Mouse (Mus musculus): ENCODE results near the gene Liph.
A peak's percentile ranks its signal among the peaks of the same experiment; 100 is the strongest.
"Not testable (repeated sequence)": the region's sequence is repeated elsewhere in the genome, so short reads cannot be mapped to it uniquely, and the experiment has no call there.

The Liph gene

GRCm38 (mm10) chr16:21995304-21995703 lies at the start of gene Liph:
Gene Liph (minus strand): TSS chr16:21995663.
- no peak for DNase-seq (ENCODE audit: low spot score in 2 of 2)

GRCm38 (mm10) chr16:22043830-22044229 lies 48.4 kb upstream of the Liph start:
- no peak for DNase-seq (ENCODE audit: low spot score in 2 of 2)

GRCm38 (mm10) chr16:22039978-22040377 lies 44.5 kb upstream of the Liph start:
- no peak for DNase-seq (ENCODE audit: low spot score in 2 of 2)

- no peak for DNase-seq (ENCODE audit: low spot score in 2 of 2)
Measured at GRCm38 (mm10) chr16:22038554-22038953, 43.1 kb upstream of the Liph start.

- DNase-seq (ENCODE audit: low spot score in 2 of 2), result no peak
Measured at GRCm38 (mm10) chr16:22027474-22027873, 32.0 kb upstream of the Liph start.

- no peak for DNase-seq (ENCODE audit: low spot score in 2 of 2)
Measured at GRCm38 (mm10) chr16:22022122-22022521, 26.7 kb upstream of the Liph start.

GRCm38 (mm10) chr16:22015569-22015968 lies 20.1 kb upstream of the Liph start:
- no peak for DNase-seq (ENCODE audit: low spot score in 2 of 2)

GRCm38 (mm10) chr16:22009596-22009995 lies 14.1 kb upstream of the Liph start:
- no peak for DNase-seq (ENCODE audit: low spot score in 2 of 2)

GRCm38 (mm10) chr16:22009099-22009584 lies 13.7 kb upstream of the Liph start, which contains the start of gene Senp2:
Gene Senp2 (plus strand): TSS chr16:22009484.
- DNase-seq (ENCODE audit: low spot score in 2 of 2), result peak; percentile 100

- DNase-seq (ENCODE audit: low spot score in 2 of 2), result no peak
Measured at GRCm38 (mm10) chr16:22001606-22002005, 6.1 kb upstream of the Liph start.

- no peak for DNase-seq (ENCODE audit: low spot score in 2 of 2)
Measured at GRCm38 (mm10) chr16:22001172-22001571, 5.7 kb upstream of the Liph start.

- DNase-seq (ENCODE audit: low spot score in 2 of 2), result no peak
Measured at GRCm38 (mm10) chr16:21999941-22000690, 4.7 kb upstream of the Liph start.

- no peak for DNase-seq (ENCODE audit: low spot score in 2 of 2)
Measured at GRCm38 (mm10) chr16:21998061-21998460, 2.6 kb upstream of the Liph start.

- no peak for DNase-seq (ENCODE audit: low spot score in 2 of 2)
Measured at GRCm38 (mm10) chr16:21996881-21997641, 1.6 kb upstream of the Liph start.

GRCm38 (mm10) chr16:21996402-21996801 lies 939 bp upstream of the Liph start:
- DNase-seq (ENCODE audit: low spot score in 2 of 2), result no peak

GRCm38 (mm10) chr16:21991774-21992173 lies 3.7 kb downstream of the Liph start:
- DNase-seq (ENCODE audit: low spot score in 2 of 2), result no peak

GRCm38 (mm10) chr16:21990893-21991292 lies 4.6 kb downstream of the Liph start:
- DNase-seq (ENCODE audit: low spot score in 2 of 2), result not testable (repeated sequence)

GRCm38 (mm10) chr16:21987956-21988355 lies 7.5 kb downstream of the Liph start:
- no peak for DNase-seq (ENCODE audit: low spot score in 2 of 2)

- no peak for DNase-seq (ENCODE audit: low spot score in 2 of 2)
Measured at GRCm38 (mm10) chr16:21986191-21986590, 9.3 kb downstream of the Liph start.

- no peak for DNase-seq (ENCODE audit: low spot score in 2 of 2)
Measured at GRCm38 (mm10) chr16:21984091-21984490, 11.4 kb downstream of the Liph start.

- no peak for DNase-seq (ENCODE audit: low spot score in 2 of 2)
Measured at GRCm38 (mm10) chr16:21983581-21983980, 11.9 kb downstream of the Liph start.

- no peak for DNase-seq (ENCODE audit: low spot score in 2 of 2)
Measured at GRCm38 (mm10) chr16:21983146-21983545, 12.3 kb downstream of the Liph start.

GRCm38 (mm10) chr16:21977347-21977746 lies 18.1 kb downstream of the Liph start:
- DNase-seq (ENCODE audit: low spot score in 2 of 2), result peak; percentile 5 to 18

Data from right cerebral cortex, postnatal 36 days (tissue).